Mouse (Mus musculus) Patski (cell line): Measurements from ENCODE around the gene Mmadhc. TPM values are rescaled to one million over a fixed set of nuclear protein-coding genes. Genes with fewer than 3 reads are reported as not detected.

Experiments used
- ATAC-seq: fragments of 100-300 bp; one replicate; pipeline ENCODE4 v1.8.0; 2021
- CTCF ChIA-PET: fragments of 350-600 bp; sonication (Branson Sonifier 250); formaldehyde crosslinking; loops from one replicate; lab custom pipeline; 2022; ENCODE audit warnings: inconsistent platforms; lab: Charles Lee
- POLR2A ChIA-PET: fragments of 350-600 bp; sonication (Branson Sonifier 250); formaldehyde crosslinking; loops from one replicate; lab custom pipeline; 2022; ENCODE audit warnings: antibody characterized with exemption, inconsistent platforms; lab: Charles Lee
- DNase-seq: peaks from one replicate; pipeline ENCODE4 v3.0.0-alpha.2; 2011; ENCODE audit warnings: low read depth, low spot score
- H3K27me3 ChIP-seq: fragments of 371-371 bp; one replicate; pipeline ENCODE4 v1.5.1; 2021
- CTCF ChIP-seq: fragments of 100-300 bp; IDR thresholded peaks from one replicate; pipeline ENCODE4 v1.5.1; 2021
- in situ Hi-C: fragments of 300-500 bp; cut with MboI; formaldehyde crosslinking; loops from 3 replicates; pipeline ENCODE4 v1.11.1; 2018; ENCODE audit warnings: low pct_unique_long_range_greater_than_20kb, mixed read lengths
- polyA plus RNA-seq: library from polyadenylated mRNA; unstranded; gene quantifications from one replicate; pipeline ENCODE4 v1.2.3, GENCODE M21; 2021

The Mmadhc gene
- polyA plus RNA-seq, 1 experiment from 2014 or later, result 116 TPM

GRCm38 (mm10) chr2:50296987-50297350 lies 368 bp upstream of the Mmadhc start:
- CTCF ChIA-PET, result interaction anchor here (1.0 to 1.3 kb wide), 3 partner anchors 9 to 12 kb away, joined by 3 to 5 read pairs (median 3); no protein-coding TSS in a partner anchor
- no peak for DNase-seq

DNA sequence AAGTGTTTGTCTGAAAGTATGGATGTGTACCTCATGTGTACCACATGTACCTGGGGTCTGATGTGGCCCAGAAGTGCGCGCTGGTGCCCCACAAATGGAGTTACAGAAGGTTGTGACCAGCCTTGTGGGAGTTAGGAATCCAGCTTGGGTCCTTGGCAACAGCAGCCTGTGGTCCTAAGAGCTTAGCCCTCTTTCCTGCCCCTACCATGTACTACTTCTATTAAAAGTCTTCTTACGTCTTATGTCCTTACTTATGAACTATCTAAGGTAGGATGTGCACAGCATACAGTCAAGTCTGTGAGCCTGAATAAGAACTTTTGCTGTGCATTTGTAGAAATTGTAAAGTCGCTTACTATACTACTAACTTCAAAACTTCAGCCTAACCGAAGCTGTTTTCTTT lies 1.0 kb downstream of the Mmadhc start:
- DNase-seq, result no peak
- POLR2A ChIA-PET, result interaction anchor here (0.6 to 0.8 kb wide), 3 partner anchors 347 to 1634 kb away, joined by 3 read pairs; no protein-coding TSS in a partner anchor
- no peak for TF ChIP-seq CTCF
- ATAC-seq, result no peak
- H3K27me3 ChIP-seq, result no peaks in the 10 kb centered on the region
- in situ Hi-C loops, result loop anchor here (25.0 kb wide), 1 partner anchor 1358 kb away; the partner anchor contains the start of gene Mbd5
- CTCF ChIA-PET, result interaction anchor here (2.2 kb wide), 1 partner anchor 10 kb away, joined by 4 read pairs; no protein-coding TSS in a partner anchor

More at GRCm38 (mm10) chr2:50296987-50297350, 368 bp upstream of the Mmadhc start:
- no peaks in the 10 kb centered on the region for H3K27me3 ChIP-seq
- in situ Hi-C loops, result loop anchor here (25.0 kb wide), 1 partner anchor 1360 kb away; the partner anchor contains the start of gene Mbd5
- POLR2A ChIA-PET, result interaction anchor here (0.7 kb wide), 1 partner anchor 527 kb away, joined by 4 read pairs; no protein-coding TSS in a partner anchor
- ATAC-seq, result no peak
- no peak for TF ChIP-seq CTCF

GRCm38 (mm10) chr2:50294084-50294483 lies 2.5 kb downstream of the Mmadhc start:
- ATAC-seq (no peak), DNase-seq (no peak)
- CTCF ChIA-PET, result interaction anchor here (2.2 kb wide), 1 partner anchor 9 kb away, joined by 4 read pairs; no protein-coding TSS in a partner anchor
- no peaks in the 10 kb centered on the region for H3K27me3 ChIP-seq
- in situ Hi-C loops, result loop anchor here (25.0 kb wide), 1 partner anchor 1357 kb away; the partner anchor contains the start of gene Mbd5
- TF ChIP-seq CTCF, result no peak
- POLR2A ChIA-PET, result no interaction called here

DNA sequence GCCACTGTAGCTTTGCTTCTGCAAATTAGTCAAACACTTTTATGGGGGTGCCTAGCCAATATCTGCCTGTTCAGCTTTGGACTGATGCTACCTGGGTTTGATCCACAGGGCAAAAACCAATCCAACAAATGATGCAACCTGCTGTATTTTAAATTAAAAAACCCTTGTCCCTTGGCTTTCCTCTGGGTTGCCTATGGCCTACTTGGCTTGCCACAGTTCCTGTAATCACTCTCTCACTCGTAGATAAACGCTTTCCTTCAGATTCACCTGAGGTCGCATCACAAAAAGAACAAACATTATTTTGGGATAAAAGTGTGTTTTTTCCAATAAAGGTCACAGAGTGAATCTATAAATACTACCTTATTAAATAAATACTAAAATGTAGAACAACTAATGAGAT lies 3.0 kb downstream of the Mmadhc start:
- ATAC-seq, result no peak
- no peak for DNase-seq
- TF ChIP-seq CTCF, result no peak
- CTCF ChIA-PET, result interaction anchor here (2.2 kb wide), 1 partner anchor 8 kb away, joined by 4 read pairs; no protein-coding TSS in a partner anchor
- in situ Hi-C loops, result loop anchor here (25.0 kb wide), 1 partner anchor 1356 kb away; the partner anchor contains the start of gene Mbd5
- POLR2A ChIA-PET, result no interaction called here
- H3K27me3 ChIP-seq, result no peaks in the 10 kb centered on the region

- POLR2A ChIA-PET, result no interaction called here
- ATAC-seq, result no peak
These were observed 4.7 kb downstream of the Mmadhc start for GRCm38 (mm10) chr2:50291901-50292300.

GRCm38 (mm10) chr2:50290754-50291153 lies 5.8 kb downstream of the Mmadhc start:
- in situ Hi-C loops, result loop anchor here (25.0 kb wide), 1 partner anchor 1353 kb away; the partner anchor contains the start of gene Mbd5
- CTCF ChIA-PET, result no interaction called here

More at GRCm38 (mm10) chr2:50291901-50292300, 4.7 kb downstream of the Mmadhc start:
- TF ChIP-seq CTCF, result no peak
- H3K27me3 ChIP-seq, result no peaks in the 10 kb centered on the region
- in situ Hi-C loops, result loop anchor here (25.0 kb wide), 1 partner anchor 1355 kb away; the partner anchor contains the start of gene Mbd5
- no peak for DNase-seq
- CTCF ChIA-PET, result interaction anchor here (0.6 to 1.0 kb wide), 2 partner anchors 12 to 203 kb away, joined by 3 read pairs; no protein-coding TSS in a partner anchor

DNA sequence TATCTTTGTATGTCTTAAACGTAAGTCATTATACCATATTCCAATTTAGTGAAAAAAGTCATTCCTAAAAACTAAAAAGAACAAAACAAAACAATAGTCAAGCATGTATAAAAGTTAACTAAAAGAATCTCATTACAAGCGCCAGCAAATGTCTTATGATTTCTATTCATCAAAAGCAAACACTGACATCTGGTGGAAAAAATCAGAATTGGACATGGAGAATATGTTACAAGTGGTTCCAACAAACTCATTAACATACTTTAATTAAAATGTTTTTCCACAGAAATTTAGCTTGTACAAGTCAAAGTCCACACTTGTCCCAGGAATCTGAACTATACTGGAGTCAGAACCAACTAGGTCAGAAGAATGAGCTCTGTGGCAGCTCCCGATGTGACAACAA lies 11.8 kb downstream of the Mmadhc start:
- TF ChIP-seq CTCF, result peak; percentile 39

More at GRCm38 (mm10) chr2:50290754-50291153, 5.8 kb downstream of the Mmadhc start:
- ATAC-seq (no peak), DNase-seq (no peak)
- POLR2A ChIA-PET, result interaction anchor here (0.6 kb wide), 1 partner anchor 272 kb away, joined by 4 read pairs; no protein-coding TSS in a partner anchor
- H3K27me3 ChIP-seq, result no peaks in the 10 kb centered on the region
- TF ChIP-seq CTCF, result no peak

GRCm38 (mm10) chr2:50284040-50284439 lies 12.6 kb downstream of the Mmadhc start:
- in situ Hi-C loops, result loop anchor here (25.0 kb wide), 1 partner anchor 1347 kb away; the partner anchor contains the start of gene Mbd5
- no peak for ATAC-seq
- ChIA-PET CTCF (no interaction called here), POLR2A (interaction anchor here (0.7 kb wide), 1 partner anchor 270 kb away, joined by 5 read pairs; no protein-coding TSS in a partner anchor)
- no peak for TF ChIP-seq CTCF
- no peaks in the 10 kb centered on the region for H3K27me3 ChIP-seq
- no peak for DNase-seq

More for the DNA sequence above, 11.8 kb downstream of the Mmadhc start:
- ChIA-PET CTCF (interaction anchor here (0.7 to 1.6 kb wide), 6 partner anchors 10 to 1545 kb away, joined by 3 to 7 read pairs (median 4); partner anchors contain the start of gene Mmadhc), POLR2A (no interaction called here)
- in situ Hi-C loops, result loop anchor here (25.0 kb wide), 1 partner anchor 1347 kb away; the partner anchor contains the start of gene Mbd5
- H3K27me3 ChIP-seq, result no peaks in the 10 kb centered on the region
- DNase-seq, result no peak
- no peak for ATAC-seq

GRCm38 (mm10) chr2:50276715-50277114 lies 19.9 kb downstream of the Mmadhc start:
- DNase-seq (no peak), ATAC-seq (no peak)
- in situ Hi-C loops, result loop anchor here (10.0 to 25.0 kb wide), 2 partner anchors 832 to 1339 kb away; partner anchors contain the start of gene Mbd5
- H3K27me3 ChIP-seq, result no peaks in the 10 kb centered on the region
- POLR2A ChIA-PET, result no interaction called here
- CTCF ChIA-PET, result interaction anchor here (1.0 kb wide), 1 partner anchor 513 kb away, joined by 4 read pairs; no protein-coding TSS in a partner anchor
- no peak for TF ChIP-seq CTCF

DNA sequence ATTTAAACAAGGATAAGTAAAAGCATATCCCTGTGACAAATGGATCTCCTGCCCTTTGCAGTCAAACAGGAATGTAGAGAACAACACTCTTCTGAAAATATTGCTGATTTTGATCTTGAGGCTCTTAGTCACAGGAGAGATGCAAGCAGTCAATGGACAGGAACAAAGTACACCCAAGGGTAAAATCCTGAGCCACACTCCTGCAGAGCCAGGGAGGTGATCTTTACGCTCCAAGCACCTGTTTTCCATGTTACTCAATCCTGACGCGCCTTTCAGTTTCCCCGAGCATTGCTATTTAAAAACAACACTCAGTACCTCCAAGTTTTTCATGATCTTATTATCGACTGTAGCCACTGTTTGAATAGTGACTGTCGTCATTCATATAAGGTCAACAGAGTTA lies 23.2 kb downstream of the Mmadhc start:
- H3K27me3 ChIP-seq, result no peaks in the 10 kb centered on the region
- no peak for DNase-seq
- in situ Hi-C loops, result loop anchor here (5.0 to 25.0 kb wide), 3 partner anchors 361 to 829 kb away; no protein-coding TSS in a partner anchor
- ChIA-PET POLR2A (no interaction called here), CTCF (interaction anchor here (5.9 kb wide), 1 partner anchor 508 kb away, joined by 38 read pairs; no protein-coding TSS in a partner anchor)
- ATAC-seq, result peak; percentile 62
- no peak for TF ChIP-seq CTCF
